Mouse (Mus musculus) cerebellum, postnatal 4 days (tissue): Measurements from ENCODE around the gene Wrb.

Experiments used
- DNase-seq, 2 experiments: peaks; one replicate each; pipeline ENCODE4 v3.0.0; 2022; ENCODE audit warnings: low spot score in 2 of 2, mixed read lengths in 1 of 2

The Wrb gene

GRCm38 (mm10) chr16:96158511-96159080 lies 13.4 kb downstream of the Wrb start:
- DNase-seq, result no peak

GRCm38 (mm10) chr16:96159091-96159731 lies 14.0 kb downstream of the Wrb start:
- peak; percentile 60 to 78 for DNase-seq

GRCm38 (mm10) chr16:96159794-96160346 lies 14.7 kb downstream of the Wrb start:
- DNase-seq, result no peak

DNA sequence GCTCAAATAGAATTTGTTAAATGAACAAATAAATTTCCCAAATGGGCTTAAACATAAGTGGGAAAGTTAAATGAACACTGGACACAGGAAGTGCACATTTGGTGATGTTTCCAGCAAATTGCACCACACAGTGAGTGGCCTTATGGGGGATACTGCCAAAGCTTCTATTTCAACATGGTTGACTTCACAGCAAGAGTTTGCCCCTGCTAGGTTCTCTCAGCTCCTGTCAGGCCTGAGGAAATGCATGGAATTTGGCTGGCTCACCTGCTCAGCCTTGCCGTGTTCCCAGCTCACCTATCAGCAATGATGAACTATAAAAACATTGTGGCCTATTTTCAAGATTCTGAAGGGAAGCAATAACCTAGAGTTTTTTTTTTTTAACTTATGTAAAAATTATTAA lies 15.7 kb downstream of the Wrb start:
- DNase-seq, result peak in 1 of 2 experiments; percentile 15

- DNase-seq, result no peak
These were observed 16.1 kb downstream of the Wrb start for GRCm38 (mm10) chr16:96161336-96161735.

- DNase-seq, result no peak
These were observed 20.6 kb downstream of the Wrb start for GRCm38 (mm10) chr16:96165723-96166264.

DNA sequence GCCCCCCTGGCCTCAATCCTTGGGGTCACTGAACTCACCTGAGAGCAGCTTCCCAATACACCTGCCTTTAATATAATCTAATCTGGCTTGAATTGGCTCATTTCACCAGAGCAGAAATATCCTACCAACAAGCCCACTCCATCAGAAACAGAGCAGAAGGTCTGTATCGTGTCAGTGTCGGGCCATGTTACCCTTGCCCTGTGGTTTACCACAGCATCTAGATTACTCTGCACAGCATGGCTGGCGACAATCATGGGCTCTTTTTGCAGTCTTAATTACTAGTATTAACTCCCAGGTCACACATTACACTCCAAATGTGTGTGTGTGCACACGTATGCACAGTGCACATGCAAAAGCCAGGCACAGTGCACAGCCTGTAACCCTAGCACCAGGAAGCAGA lies 23.6 kb downstream of the Wrb start:
- no peak for DNase-seq

DNA sequence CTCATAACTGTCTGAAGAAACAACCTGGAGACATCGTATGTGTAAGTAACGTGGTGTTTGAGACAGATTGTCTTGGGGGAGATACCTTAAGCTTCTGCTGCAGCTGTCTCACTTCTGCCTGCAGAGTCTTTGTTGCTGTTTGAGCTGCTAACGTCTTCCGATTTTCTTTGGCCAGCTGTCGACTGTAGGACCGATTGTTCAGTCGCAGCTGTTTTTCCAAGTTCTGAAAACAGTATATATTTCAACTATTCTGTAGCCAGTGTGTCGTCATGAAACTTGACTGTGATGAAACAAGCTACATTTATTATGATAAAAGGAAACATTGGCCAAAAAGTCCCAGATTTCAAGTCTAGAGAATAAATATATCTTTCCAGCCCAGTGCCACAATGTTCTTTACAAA lies 28.4 kb downstream of the Wrb start:
- DNase-seq, result no peak

DNA sequence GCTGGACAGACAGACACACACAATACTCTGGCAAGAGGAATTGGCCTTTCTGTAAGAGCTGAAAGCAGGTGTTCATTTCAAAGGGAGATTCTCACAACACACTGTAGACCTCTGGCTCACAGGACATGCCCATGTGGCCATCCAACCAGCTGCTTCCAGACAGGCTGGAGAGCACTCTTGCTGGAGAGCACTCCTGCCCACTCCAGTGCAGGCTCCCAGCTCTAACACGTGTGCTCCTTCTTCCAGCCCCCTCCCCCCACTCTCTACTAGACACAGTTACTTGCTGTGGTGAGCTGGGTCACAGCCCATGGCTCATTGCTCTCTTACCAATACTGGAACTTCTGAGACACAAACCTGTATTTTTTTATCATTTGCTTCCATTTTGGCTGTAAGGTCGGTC lies 30.2 kb downstream of the Wrb start:
- no peak for DNase-seq

DNA sequence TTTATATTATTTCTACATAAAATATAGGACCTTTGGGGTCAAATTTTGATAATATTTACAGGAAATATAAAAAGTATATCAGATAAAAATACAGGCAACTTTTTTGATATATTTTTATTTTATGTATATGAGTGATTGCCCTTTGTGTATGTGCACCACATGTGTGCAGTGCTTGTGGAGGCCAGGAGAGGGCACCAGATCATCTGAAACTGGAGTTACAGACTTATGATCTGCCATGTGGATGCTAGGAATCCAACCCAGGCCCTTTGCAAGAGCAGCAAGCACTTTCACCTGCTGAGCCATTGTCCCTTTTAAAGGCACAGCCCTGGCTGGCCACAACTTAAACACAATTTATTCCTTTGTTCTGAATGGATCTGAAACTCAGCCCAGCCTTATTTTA lies 33.9 kb downstream of the Wrb start:
- no peak for DNase-seq

DNA sequence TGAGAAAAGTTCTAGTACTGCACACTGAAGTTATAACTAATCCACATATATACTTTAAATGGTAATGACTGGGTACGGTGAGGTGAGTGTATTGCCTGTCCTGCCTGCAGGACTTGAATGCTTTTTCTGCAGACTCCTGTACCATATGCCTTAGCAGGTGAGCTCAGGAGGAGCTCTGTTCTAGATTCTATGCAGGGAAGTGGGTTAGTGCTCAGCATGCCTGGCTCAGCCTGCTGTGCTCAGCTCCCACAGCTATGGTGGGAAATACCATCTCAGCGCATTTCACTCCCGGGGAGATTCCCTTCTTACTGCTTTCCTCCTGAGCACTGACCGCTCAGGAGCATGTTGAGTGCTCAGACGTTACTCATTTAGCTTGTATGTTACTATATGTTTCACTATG lies 42.4 kb downstream of the Wrb start:
- no peak for DNase-seq

DNA sequence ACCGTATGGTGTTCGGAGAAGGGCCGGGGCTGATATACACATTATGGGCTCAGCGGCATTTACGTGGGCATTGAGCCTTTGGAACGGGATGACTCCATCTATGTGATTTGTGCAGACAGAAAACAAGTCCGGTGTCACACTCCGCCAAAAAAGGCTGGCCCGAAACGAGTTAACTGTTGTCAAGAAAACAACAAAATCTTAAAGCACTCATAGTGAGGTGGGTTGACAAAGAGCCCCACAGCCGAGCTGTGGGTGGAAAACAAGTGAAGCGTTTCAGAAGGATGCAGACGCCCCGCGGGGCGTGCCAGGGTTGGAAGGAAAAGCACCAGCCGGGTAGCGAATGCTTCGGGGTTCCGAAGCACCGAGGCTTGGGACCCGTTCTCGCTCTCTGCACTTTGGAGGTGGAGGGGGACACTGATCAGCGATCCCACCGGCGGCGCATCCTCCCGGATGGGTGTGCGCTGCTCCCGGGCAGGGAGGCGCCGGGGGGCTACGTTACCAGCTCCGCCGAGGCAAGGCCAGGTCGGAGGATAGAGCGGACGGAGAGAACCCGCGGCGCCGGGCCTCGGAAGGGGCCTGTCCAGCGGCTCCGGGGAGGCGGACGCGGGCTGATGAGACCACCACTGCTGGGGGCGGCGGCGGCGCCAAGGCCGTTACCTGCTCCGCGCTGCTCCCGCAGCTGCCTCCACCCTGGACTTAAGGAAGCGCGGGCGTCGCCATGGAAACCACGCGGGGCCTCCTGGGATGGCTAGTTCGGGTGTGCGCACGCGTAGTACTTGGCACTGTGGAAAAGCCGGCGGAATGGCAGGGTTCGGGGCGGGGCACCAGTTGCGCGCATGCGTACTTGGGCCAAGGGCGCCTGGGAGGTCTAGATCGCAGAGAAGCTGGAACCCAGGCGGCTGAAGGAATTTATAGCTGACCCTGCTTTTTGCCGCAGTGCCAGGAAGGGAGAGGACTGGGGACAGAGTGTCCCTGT lies 46.6 kb downstream of the Wrb start, which contains the start of gene Lca5l:
Gene Lca5l, minus strand, starts transcription at position 741 of the 976 bp plus-strand sequence.
- DNase-seq, result peak; percentile 99

GRCm38 (mm10) chr16:96199913-96200701 lies 54.9 kb downstream of the Wrb start, which contains the start of gene Sh3bgr:
TSS of gene Sh3bgr (plus strand) at chr16:96200450.
- peak; percentile 29 to 44 for DNase-seq

- no peak for DNase-seq
These were observed 55.5 kb downstream of the Wrb start for GRCm38 (mm10) chr16:96200702-96201028.

- no peak for DNase-seq
These were observed 56.5 kb downstream of the Wrb start for GRCm38 (mm10) chr16:96201485-96202232.
